Mouse (Mus musculus): ENCODE data around the gene Panx3.

Gene Panx3

DNA sequence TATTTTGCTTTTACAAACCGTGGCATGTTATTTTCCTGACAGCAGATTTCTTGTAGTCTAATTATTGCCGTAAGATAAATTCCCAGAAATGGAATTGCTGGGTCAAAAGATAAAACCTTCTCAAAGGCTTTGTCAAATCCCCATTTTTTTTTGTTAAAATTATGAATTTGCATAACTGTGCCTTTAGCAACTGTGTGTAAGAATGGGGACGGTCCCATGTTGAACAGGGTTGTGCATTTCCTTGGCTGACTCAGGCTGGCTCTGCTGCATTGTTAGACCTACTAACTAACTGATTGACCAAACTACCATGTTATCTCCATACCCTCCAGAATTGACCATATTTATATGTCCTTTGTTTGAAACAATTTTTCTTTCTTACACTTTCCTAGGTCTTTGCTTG lies 34.8 kb downstream of the Panx3 start:
- DNase-seq (ENCODE audit: low read depth, low spot score): no peak

DNA sequence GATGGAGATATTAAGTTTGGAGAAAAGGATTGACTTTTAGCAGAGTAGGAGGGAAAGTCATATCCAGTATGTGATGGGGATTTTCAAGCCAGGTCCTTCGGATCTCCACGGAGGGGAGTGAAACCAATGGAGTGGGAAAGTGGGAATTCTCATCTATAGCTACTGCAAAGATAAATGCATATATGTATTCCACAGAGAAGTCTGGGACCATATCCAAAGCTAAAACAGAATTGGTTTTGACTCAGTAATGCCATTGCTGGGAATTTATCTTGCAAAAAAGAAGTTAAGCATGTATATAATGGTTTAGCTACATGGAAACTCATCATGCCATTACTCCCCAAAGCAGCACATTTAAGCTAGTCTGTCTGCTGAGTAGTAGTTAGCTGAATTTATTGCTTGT lies 36.7 kb downstream of the Panx3 start:
- no peak for DNase-seq (ENCODE audit: low read depth, low spot score)

DNA sequence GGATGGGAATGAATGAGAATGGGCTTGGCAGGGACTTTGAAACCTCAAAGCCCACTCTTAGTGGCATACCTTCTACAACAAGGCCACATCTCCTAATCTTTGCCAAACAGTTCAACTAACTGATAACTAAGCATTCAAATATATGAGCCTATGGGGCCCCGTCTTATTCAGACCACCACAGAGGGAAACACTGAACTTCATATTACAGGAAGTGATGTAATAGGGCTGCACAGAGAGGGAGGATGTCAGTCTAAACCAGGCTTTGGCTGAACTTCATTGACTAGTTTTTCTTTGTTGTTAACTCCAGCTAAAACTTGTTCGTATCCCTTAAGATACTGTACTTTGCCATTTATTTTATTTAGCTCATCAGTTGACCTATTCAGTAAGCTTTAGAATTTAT lies 39.1 kb downstream of the Panx3 start:
- DNase-seq (ENCODE audit: low read depth, low spot score): no peak

DNA sequence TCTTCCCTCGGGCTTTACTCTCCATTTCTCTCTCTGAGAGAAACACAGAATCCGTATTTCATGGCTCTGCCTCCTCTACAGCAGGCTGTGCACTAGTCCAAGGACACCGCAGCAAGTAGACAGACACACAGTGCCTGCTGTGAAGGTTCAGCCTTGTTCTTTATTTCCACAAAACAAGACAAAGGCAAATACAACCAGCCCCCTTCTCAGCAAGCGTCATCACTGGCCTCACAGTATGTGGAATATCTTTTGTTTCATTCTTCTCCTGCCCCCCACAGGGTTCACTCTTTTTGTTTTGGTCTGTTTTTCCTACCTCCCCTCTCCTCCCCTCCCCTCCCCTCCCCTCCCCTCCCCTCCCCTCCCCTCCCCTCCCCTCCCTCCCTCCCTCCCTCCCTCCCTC lies 40.5 kb downstream of the Panx3 start:
- DNase-seq (ENCODE audit: low read depth, low spot score): no peak

DNA sequence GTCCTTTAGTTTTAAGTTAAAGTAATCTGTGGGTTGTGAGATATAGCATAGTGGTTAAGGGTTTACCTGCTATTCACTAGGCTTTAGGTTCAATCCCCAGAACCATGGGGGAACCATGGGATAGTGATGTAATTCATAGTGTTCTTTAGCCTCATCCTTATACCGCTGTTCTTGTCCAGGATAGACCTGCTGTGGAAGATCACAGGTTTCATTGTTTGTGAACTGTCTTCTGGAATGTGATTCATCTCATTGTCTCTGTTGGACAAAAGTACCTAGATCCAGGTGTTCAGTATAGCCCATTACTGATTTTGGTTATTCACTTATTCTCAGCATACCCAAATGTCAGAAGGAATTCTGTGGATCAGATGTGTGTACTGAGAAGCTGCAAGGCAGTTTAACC lies 41.8 kb downstream of the Panx3 start:
- DNase-seq (ENCODE audit: low read depth, low spot score): no peak

DNA sequence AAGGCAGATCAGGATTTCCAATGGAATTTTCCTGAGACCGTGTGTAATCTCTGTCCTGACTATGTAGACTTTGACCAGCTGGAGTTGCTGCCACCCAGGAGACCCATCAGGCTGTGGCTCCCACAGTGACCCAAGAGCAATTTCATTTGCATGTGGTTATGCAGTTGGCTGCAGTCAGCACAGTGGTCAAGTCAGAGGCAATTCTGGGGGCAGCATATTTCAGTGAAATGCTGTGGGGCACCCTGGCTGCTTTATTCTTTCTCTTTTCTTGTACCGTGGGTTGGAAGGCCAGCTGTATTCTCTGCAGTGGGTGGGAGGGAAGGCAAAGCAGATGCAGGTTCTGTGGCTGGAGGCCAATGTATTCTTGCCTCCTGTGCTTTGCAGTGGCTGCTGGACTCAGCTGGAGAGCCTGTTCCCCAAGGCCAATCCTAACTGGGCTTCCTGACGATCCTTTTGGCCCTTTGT lies 42.9 kb downstream of the Panx3 start:
- DNase-seq (ENCODE audit: low read depth, low spot score): no peak

DNA sequence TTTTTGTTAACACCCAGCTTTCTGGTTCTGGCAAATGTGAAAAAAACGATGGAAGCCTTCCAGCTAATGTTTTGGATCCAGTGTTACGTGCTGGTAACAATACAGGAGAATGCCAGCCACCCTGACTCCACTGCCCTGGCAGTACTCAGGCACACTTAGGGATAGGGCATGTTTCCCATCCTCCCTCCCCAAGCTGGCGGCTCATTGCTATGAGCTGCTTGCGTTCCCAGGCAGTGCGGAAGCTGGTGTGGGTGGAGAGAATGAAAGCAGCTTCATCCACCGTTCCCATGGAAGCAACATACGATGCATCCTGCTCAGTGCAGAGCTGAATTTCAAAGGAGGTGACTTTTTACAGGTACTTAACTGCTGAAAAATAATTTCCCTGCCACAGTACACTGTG lies 43.4 kb downstream of the Panx3 start:
- no peak for DNase-seq (ENCODE audit: low read depth, low spot score)

DNA sequence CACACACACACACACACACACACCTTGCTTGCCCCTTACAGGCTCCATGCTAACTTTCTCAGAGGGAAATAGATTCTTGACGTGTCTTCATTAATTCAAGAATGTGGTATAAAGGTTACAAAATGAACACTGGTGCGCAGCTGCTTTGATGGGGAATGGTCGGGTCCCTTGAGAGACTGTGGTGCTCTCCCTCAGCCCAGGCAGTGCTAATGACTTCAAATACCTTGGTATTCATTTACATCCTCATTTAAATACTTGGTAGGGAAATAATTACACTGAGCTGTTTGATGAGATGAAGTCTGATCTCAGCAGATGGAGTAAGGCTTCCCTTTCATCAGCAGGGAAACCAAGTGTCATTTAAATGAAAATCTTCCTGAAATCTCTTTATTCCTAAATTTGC lies 43.9 kb downstream of the Panx3 start:
- DNase-seq (ENCODE audit: low read depth, low spot score): no peak

DNA sequence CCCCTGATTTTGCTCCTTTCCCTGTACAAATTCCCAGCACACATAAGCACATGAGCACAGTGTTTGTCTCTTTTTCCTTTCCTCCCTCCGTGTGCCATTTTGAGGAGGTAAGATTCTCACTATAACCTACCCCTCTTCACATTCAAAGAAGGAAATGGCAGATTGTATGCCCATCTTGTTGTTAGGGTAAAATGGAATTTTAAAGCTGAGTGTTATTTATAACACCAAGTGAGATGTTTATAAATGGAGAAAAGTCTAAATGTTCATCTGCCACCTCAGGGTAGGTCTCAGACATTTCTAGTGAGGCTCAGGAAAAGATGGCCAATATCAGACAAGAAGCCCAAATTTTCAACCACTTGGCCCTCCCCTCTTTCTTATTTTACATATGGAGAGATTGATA lies 44.5 kb downstream of the Panx3 start:
- no peak for DNase-seq (ENCODE audit: low read depth, low spot score)

DNA sequence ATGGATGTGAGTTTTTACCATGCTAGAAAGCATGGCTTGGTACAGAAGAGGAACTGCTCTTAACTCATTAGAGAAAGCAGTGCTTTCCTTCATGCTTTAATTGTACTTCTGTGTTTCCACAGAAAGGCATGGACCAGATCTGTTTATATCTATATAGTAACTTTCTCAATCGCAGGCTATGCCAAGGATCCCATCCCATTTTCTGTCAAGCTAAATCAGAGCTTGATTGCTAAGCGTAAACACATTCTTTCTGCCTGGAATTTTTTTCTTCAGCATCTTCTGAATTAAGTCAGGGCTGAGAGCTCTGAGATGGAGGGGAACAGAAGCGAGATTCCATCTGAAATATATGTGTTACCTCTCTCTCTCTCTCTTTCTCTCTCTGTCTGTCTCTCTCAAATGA lies 45.1 kb downstream of the Panx3 start:
- DNase-seq (ENCODE audit: low read depth, low spot score): no peak

DNA sequence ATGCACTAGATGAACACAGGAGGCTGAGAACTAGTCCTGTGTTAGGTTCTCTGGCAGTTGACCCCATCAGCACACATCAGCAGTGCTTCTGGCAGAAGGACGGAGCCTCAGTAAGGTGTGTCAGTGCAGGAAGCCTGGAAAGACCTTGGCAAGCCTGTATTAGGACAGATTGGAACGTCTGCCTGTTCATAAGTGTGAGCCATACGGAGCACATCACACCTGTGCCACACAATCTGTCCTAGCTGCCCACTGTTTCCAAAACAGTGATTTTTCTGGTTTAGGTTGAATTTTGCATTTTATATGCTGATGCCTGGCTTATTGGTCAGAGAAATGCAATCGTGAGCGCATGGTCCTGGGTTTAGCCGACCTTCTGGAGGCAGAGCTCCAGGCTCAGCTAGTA lies 47.7 kb downstream of the Panx3 start:
- DNase-seq (ENCODE audit: low read depth, low spot score): no peak

DNA sequence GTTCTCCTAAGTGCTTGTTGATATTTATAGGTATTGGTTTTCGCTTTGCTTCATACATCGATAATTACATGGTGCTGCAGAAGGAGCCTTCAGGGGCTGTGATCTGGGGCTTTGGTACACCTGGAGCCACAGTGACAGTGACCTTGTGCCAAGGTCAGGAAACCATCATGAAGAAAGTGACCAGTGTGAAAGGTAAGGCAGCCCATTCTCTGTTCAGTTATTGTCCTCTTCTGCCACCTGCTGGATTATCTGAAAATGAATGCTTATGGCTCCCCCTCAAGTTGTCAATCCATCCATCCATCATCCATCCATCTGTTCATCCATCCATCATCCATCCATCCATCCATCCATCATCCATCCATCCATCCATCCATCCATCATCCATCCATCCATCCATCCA lies 52.3 kb downstream of the Panx3 start:
- DNase-seq (ENCODE audit: low read depth, low spot score): peak; percentile 18

DNA sequence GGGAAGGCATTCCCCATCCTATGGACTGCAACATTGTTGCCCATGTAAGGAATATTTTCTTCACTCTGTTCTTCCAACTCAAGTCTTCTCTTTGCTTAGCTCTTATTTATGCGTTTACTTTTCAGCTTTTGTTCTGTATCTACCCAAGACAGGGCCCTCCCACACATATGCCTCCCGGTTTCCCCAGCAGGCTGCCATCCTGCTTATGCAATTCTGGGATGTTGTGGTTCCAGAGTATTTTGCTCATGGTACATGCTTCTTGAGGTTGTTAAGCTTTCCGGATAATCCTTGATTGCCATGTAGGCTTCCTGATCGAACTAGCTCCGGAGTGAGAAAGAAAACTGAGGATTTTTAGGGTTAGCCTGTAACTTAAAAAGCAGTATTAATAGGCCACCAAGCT lies 53.8 kb downstream of the Panx3 start:
- no peak for DNase-seq (ENCODE audit: low read depth, low spot score)

DNA sequence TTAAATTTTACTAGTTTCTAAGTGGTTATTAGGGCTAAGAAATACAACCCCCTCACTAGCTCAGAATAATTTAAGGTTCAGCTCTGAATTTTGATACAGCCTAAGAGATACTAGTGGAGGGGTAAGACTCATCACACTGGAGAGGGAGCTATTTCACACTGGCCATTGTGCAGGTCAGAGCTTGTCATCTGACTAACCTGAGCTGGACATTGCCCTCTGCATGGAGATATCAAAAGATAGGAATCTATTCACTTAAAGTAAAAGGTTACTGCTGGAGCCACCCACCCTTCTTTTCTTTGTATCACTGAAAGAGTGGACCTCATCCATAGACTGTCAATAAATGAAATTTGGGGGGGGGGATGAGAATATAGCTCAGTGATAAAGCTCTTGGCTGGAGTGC lies 54.7 kb downstream of the Panx3 start:
- no peak for DNase-seq (ENCODE audit: low read depth, low spot score)

DNA sequence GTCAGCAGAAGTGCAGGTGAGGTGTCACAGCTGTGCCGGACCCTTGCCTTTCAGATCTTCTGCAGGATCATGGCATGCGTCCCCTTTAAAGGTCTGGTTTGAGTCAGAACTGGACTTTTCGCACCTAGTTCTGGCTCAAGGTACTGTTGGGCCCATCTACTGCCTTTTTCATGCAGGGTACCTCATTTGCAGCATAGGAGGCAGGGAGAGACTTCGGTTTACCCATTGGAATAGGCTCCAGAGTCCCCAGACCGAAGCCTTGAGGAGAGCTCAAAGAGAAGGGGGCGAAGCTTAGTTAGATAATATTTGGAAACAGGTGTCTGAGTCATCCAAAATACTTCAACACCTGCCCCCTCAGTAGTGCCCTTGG lies 55.1 kb downstream of the Panx3 start:
- DNase-seq (ENCODE audit: low read depth, low spot score): no peak

DNA sequence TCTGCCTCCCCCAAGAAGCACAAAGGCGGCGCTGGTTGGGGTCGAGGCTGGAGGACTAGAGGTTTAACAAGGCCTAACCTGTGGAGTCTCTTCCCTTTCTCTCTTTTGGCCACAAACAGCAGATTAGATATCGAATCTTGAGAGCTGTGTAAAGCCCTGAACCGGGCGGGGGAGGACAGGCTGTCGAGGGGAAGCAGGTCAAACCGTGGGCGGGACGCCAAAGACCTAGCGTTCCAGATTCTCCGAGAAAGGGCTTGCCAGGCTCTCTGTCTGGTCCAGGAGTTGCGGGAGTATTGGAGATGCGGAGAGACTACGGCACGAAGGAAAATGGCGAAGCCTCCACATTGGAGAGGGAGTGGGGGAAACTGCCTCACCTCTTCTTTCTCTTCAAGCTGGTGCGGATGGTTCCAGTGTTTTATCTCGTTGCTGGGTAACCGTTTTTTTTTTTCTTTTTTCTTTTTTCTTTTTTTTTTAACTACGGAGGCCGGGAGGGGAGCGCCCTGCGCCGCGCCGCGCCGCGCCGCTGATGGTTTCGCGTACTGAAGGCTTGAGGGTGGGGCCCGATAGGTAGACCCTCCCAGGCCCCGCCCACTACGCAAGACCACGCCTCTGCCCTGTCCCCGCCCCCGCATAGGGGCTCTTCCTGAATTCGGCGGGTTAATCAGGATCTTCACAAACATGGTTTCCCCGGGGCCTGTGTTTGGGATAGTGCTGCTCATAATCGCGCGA lies 55.7 kb downstream of the Panx3 start, which contains the start of gene Spa17:
Gene Spa17 (minus strand): TSS at position 541 of the 729 bp plus-strand sequence.
- DNase-seq (ENCODE audit: low read depth, low spot score): peak; percentile 89

Data from skeletal muscle tissue, adult 2 months (tissue).